Mouse (Mus musculus): ENCODE measurements around the gene Mia. TPM values are rescaled to one million over a fixed set of nuclear protein-coding genes. Genes with fewer than 3 reads are reported as not detected.

Gene Mia
- polyA plus RNA-seq, 1 experiment from 2014 or later = 0.76 TPM

DNA sequence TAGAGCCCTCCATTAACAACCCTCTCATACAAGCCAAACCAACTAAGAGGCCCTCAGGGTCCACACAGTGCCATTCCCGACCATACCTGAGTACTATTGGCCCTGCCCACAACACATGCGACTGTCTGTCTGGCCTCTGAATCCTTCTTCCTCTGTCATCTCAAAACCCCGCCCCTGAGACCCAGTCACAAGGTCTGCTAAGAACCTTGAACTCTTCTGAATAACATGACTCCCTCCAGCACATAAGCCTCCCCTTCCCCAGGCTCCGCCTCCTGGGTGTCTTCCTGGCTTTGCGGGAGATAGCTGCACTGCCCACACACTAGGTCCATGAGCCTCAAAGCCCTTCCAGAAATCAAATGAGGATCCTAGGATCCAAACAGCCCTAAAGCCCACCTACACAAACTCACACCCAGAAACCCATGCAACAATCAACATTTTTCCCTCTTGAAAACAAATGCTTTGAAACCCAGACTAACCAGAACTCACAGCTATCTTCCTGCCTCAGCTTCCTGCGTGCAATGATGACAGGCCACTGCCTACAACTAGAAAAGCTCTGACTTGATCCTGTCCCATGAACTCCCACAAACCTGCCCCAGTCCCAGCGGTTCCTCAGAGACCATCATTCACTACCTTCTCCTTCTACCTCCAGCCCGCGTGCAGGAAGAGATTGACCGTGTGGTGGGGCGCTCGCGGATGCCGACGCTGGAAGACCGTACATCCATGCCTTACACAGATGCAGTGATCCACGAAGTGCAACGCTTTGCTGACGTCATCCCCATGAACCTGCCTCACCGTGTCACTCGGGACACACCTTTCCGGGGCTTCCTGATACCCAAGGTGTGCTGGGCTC, 50.2 kb downstream of the Mia start:
- Histone ChIP-seq H3K36me3 (ENCODE audit: control insufficient read depth, insufficient read depth) (no peaks in the 10 kb centered on the region), H3K27ac (ENCODE audit: low read length) (no peak overlapping the region), H3K4me3 (ENCODE audit: low read depth, low read length) (no peak overlapping the region), H3K9ac (ENCODE audit: low read depth, low read length) (no peak overlapping the region), H3K27me3 (ENCODE audit: control insufficient read depth, insufficient read depth, low read depth, low read length) (no peaks in the 10 kb centered on the region), H3K4me1 (ENCODE audit: control insufficient read depth, low read depth, low read length) (no peaks in the 10 kb centered on the region; the same call in none of the 2 replicates), H3K9me3 (replicated peaks; ENCODE audit: control insufficient read depth, low read length) (no peaks in the 10 kb centered on the region), H3K4me2 (ENCODE audit: low read depth, low read length) (no peak overlapping the region)
- 76% methylated on average over 22 of the region's 22 CpGs for WGBS (ENCODE audit: insufficient replicate concordance)
- no peak for ATAC-seq (ENCODE audit: low read depth)

DNA sequence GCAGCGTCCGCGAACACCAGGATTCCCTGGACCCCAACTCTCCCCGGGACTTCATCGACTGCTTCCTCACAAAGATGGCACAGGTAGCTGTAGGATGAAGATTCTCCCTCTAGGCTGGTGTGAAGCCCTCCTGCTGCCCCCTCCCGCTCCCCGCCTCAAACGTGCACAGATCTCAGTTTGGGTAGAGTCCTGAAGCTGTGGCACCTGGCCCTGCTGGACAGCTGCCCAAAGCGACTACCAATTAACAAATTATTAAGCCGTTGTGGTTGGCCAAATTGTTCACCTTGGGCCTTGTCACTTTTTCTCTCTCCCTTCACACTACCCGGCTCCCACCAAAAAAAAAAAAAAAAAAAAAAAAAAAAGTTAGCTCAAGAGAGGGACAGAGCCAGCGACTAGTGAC, 51.1 kb downstream of the Mia start:
- WGBS (ENCODE audit: insufficient replicate concordance) = 68% methylated on average over 12 of the region's 12 CpGs
- no peak overlapping the region for H3K9ac ChIP-seq (ENCODE audit: low read depth, low read length)
- H3K4me3 ChIP-seq (ENCODE audit: low read depth, low read length) = no peak overlapping the region
- H3K27me3 ChIP-seq (ENCODE audit: control insufficient read depth, insufficient read depth, low read depth, low read length) = no peaks in the 10 kb centered on the region
- H3K27ac ChIP-seq (ENCODE audit: low read length) = no peak overlapping the region
- no peaks in the 10 kb centered on the region for H3K9me3 ChIP-seq (replicated peaks; ENCODE audit: control insufficient read depth, low read length)
- H3K4me1 ChIP-seq (ENCODE audit: control insufficient read depth, low read depth, low read length) = no peaks in the 10 kb centered on the region; the same call in none of the 2 replicates
- no peak for ATAC-seq (ENCODE audit: low read depth)
- no peak overlapping the region for H3K4me2 ChIP-seq (ENCODE audit: low read depth, low read length)
- H3K36me3 ChIP-seq (ENCODE audit: control insufficient read depth, insufficient read depth) = no peaks in the 10 kb centered on the region

MicroRNAs encoded within 50 kb of the gene (microRNA counts, 519-probe panel; counts per million panel counts)
- 1,006 counts per million, percentile 5 among the panel's probes with 10 or more counts for microRNA mmu-miR-1191

Small RNA genes lying within 50 kb of the gene (microRNA-seq; reads per million reads assigned to microRNA genes)
- gene Mir1191 = 3.9 reads per million, percentile 13 among the genes with 10 or more reads in this experiment
- gene Mir3101 = not detected

Other genes starting within 250 kb of the Mia start
- 2.5 and 2.9 TPM in 2 replicates for gene Cyp2a22, start 241.8 kb downstream of the Mia start, polyA plus RNA-seq (2015; fragmentation: Nextera tagmentation; extraction: Ambion mirVana)
- 14.0 and 18.5 TPM in 2 replicates for gene Cyp2a12, start 152.1 kb downstream of the Mia start, polyA plus RNA-seq (2015; fragmentation: Nextera tagmentation; extraction: Ambion mirVana)
- gene Cyp2f2, start 61.2 kb downstream of the Mia start, polyA plus RNA-seq (2015; fragmentation: Nextera tagmentation; extraction: Ambion mirVana) = 2.0 and 3.0 TPM in 2 replicates
- gene Cyp2t4, start 27.4 kb downstream of the Mia start, polyA plus RNA-seq (2015; fragmentation: Nextera tagmentation; extraction: Ambion mirVana) = not detected in 2 replicates
- gene Egln2, start 14.4 kb downstream of the Mia start, polyA plus RNA-seq (2015; fragmentation: Nextera tagmentation; extraction: Ambion mirVana) = 26.4 and 28.2 TPM in 2 replicates
- gene Rab4b, start 2.3 kb downstream of the Mia start, polyA plus RNA-seq (2015; fragmentation: Nextera tagmentation; extraction: Ambion mirVana) = 21.2 and 22.3 TPM in 2 replicates
- not detected in 2 replicates for gene Gm21983, start 71 bp downstream of the Mia start, polyA plus RNA-seq (2015; fragmentation: Nextera tagmentation; extraction: Ambion mirVana)
- 0.62 and 0.87 TPM in 2 replicates for gene BC024978, start 14.6 kb upstream of the Mia start, polyA plus RNA-seq (2015; fragmentation: Nextera tagmentation; extraction: Ambion mirVana)
- 74.7 and 75.5 TPM in 2 replicates for gene Snrpa, start 15.1 kb upstream of the Mia start, polyA plus RNA-seq (2015; fragmentation: Nextera tagmentation; extraction: Ambion mirVana)
- gene Itpkc, start 47.5 kb upstream of the Mia start, polyA plus RNA-seq (2015; fragmentation: Nextera tagmentation; extraction: Ambion mirVana) = 1.6 and 2.0 TPM in 2 replicates
- gene Coq8b, start 51.9 kb upstream of the Mia start, polyA plus RNA-seq (2015; fragmentation: Nextera tagmentation; extraction: Ambion mirVana) = 26.6 and 32.3 TPM in 2 replicates
- 1.2 and 1.9 TPM in 2 replicates for gene Numbl, start 77.3 kb upstream of the Mia start, polyA plus RNA-seq (2015; fragmentation: Nextera tagmentation; extraction: Ambion mirVana)
- 5.2 and 7.6 TPM in 2 replicates for gene Ltbp4, start 156.5 kb upstream of the Mia start, polyA plus RNA-seq (2015; fragmentation: Nextera tagmentation; extraction: Ambion mirVana)
- 16.1 and 16.5 TPM in 2 replicates for gene Shkbp1, start 174.9 kb upstream of the Mia start, polyA plus RNA-seq (2015; fragmentation: Nextera tagmentation; extraction: Ambion mirVana)
- 0.23 and 0.44 TPM in 2 replicates for gene Gm20479, start 176.3 kb upstream of the Mia start, polyA plus RNA-seq (2015; fragmentation: Nextera tagmentation; extraction: Ambion mirVana)